Mouse (Mus musculus) bone marrow macrophage, adult 2 months (primary cell): ENCODE measurements around the gene Mup6. TPM values are rescaled to one million over a fixed set of nuclear protein-coding genes. Genes with fewer than 3 reads are reported as not detected.
"Not testable (repeated sequence)": the region's sequence is repeated elsewhere in the genome, so short reads cannot be mapped to it uniquely, and the experiment has no call there.

Source experiments
- H3K27ac ChIP-seq: 2 replicates; pipeline ENCODE4 v1.5.1; 2012; ENCODE audit warnings: low read depth, low read length; ENCODE audit not compliant: insufficient read depth
- H3K4me1 ChIP-seq: 2 replicates; pipeline ENCODE4 v1.6.1; 2012; ENCODE audit warnings: low read length; ENCODE audit not compliant: control insufficient read depth, insufficient read depth
- H3K4me3 ChIP-seq: 2 replicates; pipeline ENCODE4 v1.5.1; 2012; ENCODE audit warnings: mild to moderate bottlenecking, low read length, moderate library complexity; ENCODE audit not compliant: insufficient read depth
- CTCF ChIP-seq: IDR thresholded peaks from 2 replicates; pipeline ENCODE4 v1.5.1; 2012; ENCODE audit warnings: low read depth, mild to moderate bottlenecking, low read length, moderate library complexity
- POLR2A ChIP-seq: IDR thresholded peaks from 2 replicates; pipeline ENCODE4 v1.6.1; 2012; ENCODE audit warnings: mild to moderate bottlenecking, low read depth, low read length, borderline replicate concordance
- polyA plus RNA-seq: library from polyadenylated mRNA; stranded (reverse); fragments of >200 nt; gene quantifications from 2 replicates; pipeline ENCODE4 v1.2.4, GENCODE M21; 2012; ENCODE audit not compliant: missing spikeins, insufficient read depth, insufficient read length

Mup6 gene
- not detected in 2 replicates for polyA plus RNA-seq

DNA sequence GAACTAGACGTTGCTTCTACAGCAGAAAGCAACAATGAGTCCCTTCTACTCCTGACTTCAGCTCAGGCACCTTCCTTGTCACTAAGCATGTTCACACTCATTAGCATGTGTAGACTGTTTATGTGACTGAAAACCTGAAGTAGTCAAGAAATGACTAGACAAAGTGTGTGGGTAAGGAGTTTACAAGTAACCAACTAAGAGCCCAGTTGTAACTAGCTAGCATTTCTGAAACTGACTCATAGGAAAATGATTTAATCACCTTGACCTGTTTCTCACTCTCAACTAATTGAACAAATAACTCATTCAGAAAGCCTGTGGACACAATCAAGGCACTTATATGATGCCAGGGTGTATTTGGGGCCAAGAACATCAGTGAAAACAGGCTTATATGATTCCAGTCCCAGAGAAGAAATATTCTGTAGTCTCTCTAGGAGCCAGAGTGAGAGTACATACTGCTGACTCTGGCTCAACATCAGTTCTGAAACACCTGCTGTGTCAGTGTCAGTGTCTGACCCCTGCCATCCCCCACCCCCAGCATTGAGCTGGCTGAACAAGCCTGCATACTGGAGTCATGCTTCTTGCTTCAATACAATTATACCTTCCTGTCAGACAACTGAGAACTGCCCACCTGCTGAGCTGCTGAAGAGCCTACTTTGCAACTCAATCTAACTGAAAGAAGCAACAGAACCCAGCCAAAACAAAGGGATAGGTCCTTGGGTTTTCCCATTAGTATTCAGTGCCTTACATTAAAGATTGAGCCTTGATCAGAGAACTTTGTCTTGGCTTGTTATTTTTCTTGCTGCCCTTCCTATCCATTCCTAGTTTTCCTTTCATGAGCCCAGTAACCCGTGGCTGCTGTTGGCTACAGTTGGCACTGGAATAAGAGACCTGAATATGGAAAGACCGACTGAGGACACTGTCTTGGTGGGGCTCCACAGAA lies at the start of gene Mup6:
Gene Mup6, plus strand, starts transcription at position 890 of the 940 bp plus-strand sequence.
- Histone ChIP-seq H3K27ac (no peak within 1 kb of the TSS), H3K4me1 (no peaks in the 10 kb centered on the region), H3K4me3 (no peak within 1 kb of the TSS)
- TF ChIP-seq CTCF: no peak
- TF ChIP-seq POLR2A: no peak

DNA sequence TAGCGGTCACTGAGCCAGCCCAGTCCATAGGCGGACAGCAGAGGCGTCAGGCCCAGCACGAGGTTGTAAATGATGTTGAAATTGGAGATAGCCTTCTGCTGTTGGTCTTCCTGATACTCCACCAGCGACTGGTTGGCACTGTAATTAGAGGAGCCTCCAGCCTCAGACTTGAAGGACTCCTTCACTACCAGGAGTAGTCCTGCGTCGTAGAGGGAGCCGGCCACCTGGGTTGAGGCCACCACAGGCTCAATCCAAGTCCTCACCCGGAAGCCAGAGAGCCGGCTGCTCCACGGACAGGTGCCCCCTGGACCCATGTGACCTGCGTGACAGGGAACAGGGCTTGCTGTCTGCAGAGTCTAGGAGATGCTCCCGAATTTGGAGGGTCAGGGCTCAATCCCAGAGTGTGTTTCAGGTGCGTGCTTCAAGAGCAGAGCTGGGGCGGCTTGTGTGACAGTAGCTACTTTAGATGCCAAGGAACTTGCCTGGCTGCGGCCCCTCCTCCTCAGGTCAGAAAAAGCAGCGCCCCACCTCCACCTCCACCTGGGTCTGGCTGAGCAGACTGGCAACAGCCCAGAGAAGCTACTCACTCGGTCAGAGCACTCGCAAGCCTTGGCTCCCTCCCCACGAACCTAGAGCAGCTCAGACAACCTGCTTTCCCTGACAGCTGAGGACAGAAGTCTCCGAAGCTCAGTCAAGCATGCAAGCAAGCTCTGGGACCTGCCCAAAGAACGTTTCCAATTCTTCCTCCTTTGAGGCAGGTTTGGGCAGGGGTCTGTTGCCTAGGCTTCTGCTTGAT lies 49.3 kb upstream of the Mup6 start, which contains the start of gene Slc46a2:
Gene Slc46a2, minus strand, starts transcription at position 449 of the 796 bp plus-strand sequence.
- Histone ChIP-seq H3K4me3 (no peak within 1 kb of the TSS), H3K27ac (no peak within 1 kb of the TSS), H3K4me1 (no peaks in the 10 kb centered on the region)
- TF ChIP-seq CTCF (no peak), POLR2A (no peak)

DNA sequence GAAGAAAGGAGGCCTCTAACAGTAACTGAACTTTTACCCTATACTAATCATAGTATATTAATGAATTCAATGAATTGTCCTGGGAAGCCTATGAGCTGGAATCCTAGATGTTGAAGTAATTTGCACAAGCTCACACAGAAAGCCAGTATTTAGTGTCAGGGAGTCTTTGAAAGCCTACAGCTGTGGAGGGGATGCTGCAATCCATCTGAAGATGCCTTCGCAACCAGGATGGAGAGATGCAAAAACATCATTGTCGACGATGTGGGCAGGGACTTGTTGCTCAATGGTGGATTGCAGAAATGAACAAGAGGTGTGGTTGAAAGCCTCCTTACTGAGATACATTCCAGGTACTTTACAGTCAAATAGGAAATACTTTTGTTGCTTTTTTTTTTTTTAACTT lies 46.1 kb upstream of the Mup6 start:
- TF ChIP-seq CTCF (no peak), POLR2A (no peak)
- no peaks in the 10 kb centered on the region for H3K4me1 ChIP-seq
- no peak overlapping the region for H3K27ac ChIP-seq
- no peak overlapping the region for H3K4me3 ChIP-seq

DNA sequence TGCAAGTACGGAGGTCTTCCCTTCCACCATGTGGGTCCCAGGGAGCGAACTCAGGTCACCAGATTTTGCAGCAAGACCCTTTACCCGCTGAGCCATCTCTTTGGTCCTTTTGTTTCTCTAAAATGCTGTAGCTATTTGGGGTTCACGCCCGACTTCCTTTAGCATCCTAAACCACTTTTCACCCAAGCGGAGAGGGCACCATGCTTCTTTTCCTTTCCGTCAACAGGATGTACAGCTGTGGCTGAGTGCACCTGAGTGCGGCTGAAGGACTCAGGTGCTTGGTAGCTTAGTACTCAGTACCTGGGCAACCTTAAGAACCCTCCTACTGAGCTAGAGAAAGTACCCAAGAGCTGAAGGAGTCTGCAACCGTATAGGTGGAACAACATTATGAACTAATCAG lies 39.0 kb upstream of the Mup6 start:
- Histone ChIP-seq H3K4me3 (no peak overlapping the region), H3K4me1 (no peaks in the 10 kb centered on the region), H3K27ac (no peak overlapping the region)
- TF ChIP-seq CTCF: no peak
- no peak for TF ChIP-seq POLR2A

DNA sequence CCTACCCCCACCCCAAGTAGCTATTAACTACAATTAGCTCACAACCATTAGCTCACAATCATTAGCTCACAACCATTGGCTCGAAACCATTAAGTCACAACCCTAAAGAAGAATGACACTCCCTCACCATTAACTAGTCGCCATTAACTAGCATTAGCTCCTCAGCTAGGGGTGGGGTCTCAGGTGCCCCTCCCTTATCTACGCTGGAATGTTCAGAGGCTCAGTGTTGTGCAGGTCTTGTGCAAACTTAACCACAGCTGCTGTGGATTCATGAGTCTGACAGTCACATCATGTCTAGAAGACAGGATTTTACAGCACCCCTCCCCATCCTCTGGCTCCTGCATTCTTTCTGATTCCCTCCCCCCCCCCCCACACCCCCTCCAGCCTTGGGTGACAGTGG lies 36.4 kb upstream of the Mup6 start:
- Histone ChIP-seq H3K4me3 (no peak overlapping the region), H3K4me1 (no peaks in the 10 kb centered on the region), H3K27ac (no peak overlapping the region)
- no peak for TF ChIP-seq POLR2A
- no peak for TF ChIP-seq CTCF

DNA sequence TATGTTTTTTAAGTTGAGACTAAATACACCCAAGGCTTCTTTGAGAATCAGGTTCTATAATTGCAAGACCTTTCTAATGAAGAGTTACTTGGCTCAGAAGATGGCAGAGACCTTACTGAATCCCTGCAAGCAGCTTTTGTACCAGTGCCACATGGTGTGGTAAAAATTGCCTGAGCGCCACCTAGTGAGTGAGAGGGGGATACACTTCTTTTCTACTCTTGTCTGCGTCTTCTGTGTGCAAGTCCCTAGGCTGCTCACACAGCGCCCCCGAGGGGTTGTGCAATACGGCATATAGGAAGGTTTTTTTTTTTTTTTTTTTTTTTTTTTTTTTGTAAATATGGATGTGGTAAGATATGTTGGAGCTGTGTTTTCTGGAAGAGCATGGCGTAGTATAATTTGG lies 35.7 kb upstream of the Mup6 start:
- no peak overlapping the region for H3K4me3 ChIP-seq
- TF ChIP-seq POLR2A (no peak), CTCF (peak; percentile 89)
- H3K4me1 ChIP-seq: no peaks in the 10 kb centered on the region
- no peak overlapping the region for H3K27ac ChIP-seq

DNA sequence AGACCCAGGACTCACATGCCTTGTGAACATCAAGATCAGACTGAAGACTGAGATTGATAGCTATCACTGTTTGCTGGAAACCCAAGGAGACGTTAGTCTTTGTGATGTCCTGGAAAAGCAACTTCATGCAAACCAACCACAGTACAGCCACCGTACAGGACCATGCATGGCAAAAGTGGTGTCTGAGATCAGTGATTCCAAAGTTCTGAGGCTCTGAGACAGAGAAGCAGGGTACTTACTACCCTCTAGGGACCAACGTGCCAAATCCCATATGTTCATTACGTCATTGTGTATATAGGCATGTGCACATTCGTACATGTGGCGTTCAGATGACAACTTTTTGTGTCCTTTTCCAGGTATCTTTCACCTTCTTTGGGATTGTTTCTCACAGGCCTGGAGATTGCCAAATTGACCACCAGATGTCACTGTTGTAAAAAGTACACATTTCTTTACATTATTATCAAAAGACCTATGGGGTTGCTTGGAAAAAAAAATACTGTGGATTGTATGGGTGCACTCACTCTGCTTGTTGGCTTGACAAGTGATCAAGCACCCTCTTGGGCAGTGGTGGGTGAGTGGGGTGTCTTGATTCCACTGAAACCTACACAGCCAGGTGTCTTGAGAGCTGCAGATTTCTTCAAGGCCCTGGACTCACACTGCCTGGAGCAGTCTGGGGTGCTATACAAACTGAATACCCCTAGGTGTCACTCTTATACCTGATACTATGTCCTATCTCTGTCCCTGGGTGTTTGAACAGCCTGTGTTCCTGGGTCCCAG lies 31.4 kb upstream of the Mup6 start:
- Histone ChIP-seq H3K4me3 (no peak overlapping the region), H3K4me1 (no peaks in the 10 kb centered on the region), H3K27ac (no peak overlapping the region)
- TF ChIP-seq CTCF (peak; percentile 29; the same call in 1 of the 2 replicates), POLR2A (no peak)

DNA sequence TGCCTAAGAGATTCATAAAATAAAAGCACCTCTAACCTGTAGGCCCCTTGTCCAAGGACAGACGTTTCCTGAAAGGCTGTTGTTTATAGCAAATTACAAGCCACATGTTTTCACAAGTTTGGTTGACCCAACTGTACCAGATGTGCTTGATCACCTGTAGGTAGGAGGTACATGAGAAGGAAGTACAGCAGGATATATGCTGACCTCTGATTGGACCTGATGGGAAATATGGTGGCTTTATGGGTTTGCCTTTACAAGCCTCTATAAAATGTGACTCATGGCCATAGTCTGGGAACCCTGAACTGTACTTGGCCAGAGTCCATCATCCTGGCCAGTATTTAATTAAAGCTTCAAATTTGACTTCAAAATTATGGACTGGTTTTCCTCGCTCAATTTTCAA lies 26.6 kb upstream of the Mup6 start:
- H3K27ac ChIP-seq: no peak overlapping the region
- TF ChIP-seq CTCF (no peak), POLR2A (no peak)

DNA sequence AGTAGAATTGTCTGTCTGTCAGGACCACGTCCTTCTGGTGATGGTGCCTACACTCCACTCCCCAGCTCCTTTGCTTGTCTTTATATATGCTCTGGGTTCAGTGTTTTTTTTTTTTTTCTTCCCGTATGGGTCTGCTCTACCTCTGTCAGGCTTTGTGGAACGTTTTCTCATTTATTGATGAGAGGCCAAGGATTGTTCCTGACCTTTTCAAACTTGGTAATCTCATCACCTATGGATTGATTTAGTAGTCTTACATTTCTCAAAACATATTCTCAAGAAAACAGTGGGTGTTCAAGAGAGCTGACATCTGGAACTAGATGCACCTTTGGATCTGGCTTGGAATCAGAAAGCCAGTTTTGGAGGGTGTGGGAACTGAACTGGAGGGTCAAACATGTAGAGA lies 3.5 kb upstream of the Mup6 start, which contains the start of gene Mup4:
Gene Mup4, minus strand, starts transcription at position 101 of the 400 bp plus-strand sequence.
- Histone ChIP-seq H3K27ac (no peak within 1 kb of the TSS), H3K4me1 (no peaks in the 10 kb centered on the region), H3K4me3 (no peak within 1 kb of the TSS)
- TF ChIP-seq CTCF (no peak), POLR2A (no peak)

More for the DNA sequence above, 26.6 kb upstream of the Mup6 start:
- Histone ChIP-seq H3K4me1 (no peaks in the 10 kb centered on the region), H3K4me3 (no peak overlapping the region)

DNA sequence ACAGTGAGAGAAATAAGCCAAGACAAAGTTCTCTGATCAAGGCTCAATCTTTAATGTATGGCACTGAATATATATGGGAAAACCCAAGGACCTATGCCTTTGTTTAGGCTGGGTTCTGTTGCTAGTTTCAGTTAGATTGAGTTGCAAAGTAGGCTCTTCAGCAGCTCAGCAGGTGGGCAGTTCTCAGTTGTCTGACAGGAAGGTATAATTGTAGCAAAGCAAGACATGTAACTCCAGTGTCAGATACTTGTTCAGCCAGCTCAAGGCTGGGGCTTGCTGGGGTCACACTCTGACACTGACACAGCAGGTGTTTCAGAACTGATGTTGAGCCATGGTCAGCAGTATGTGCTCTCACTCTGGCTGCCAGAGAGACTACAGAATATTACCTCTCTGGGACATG lies 33.8 kb downstream of the Mup6 start:
- not testable (repeated sequence) for H3K4me3 ChIP-seq, H3K4me1 ChIP-seq, H3K27ac ChIP-seq

DNA sequence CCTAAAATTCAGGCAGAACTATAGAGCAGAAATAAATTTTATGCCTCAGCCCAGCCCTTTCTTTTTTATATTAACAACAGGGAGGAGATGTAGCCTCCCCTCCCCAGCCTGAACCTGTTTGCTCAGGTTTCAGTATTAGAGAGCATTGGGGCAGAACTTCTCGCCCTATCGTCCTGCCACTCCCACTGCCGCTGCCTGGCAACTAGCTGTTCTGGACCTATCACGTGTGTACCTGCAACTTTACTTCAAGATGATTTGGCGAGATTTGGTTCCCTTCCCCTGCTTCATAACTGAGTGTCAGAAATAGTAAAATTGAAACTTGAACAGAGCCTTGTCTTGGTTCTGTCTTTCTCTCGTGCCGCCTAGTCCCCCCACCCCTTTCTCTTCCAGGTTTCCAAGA lies 56.0 kb downstream of the Mup6 start:
- not testable (repeated sequence) for H3K4me1 ChIP-seq, H3K27ac ChIP-seq, H3K4me3 ChIP-seq

DNA sequence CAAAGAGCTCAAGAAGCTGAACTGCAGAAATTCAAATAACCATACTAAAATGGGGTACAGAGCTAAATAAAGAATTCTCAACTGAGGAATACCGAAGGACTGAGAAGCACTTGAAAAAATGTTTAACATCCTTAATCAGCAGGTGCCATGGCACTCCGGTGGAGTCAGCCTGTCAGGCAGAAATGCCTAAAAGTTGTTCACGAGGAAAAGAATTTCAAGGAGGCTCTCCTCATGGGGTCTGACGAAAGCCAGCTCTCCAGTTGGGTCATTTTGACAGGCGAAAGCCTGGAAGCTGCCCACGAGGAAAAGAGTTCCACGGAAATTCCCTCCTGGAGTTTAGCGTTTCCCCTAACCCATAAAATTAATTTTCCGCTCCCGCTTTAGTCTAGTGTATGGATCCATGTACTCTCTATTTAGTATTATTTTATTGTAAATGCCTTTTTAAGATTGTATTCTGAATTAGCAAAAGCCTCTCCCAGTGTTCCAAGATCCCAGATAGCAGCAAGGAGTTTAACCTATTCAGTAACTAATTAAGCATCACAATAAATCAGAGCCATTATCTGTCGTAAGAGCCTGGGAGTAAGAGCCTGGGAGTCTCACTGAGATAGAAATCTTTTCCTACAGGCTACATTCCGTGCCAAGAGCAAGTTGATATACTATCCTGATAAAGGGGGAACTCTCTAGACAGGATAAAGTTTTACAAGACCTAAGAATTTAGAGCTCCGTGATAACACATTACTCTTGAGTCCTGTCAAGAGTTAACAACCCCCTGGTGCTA lies 65.4 kb downstream of the Mup6 start:
- H3K27ac ChIP-seq, H3K4me1 ChIP-seq, H3K4me3 ChIP-seq: not testable (repeated sequence)
